Mouse (Mus musculus): ENCODE data around the gene Pde8b. TPM values are rescaled to one million over a fixed set of nuclear protein-coding genes. Genes with fewer than 3 reads are reported as not detected.

Pde8b gene
- total RNA-seq, 2 experiments from 2014 or later: 137 to 147 TPM

GRCm38 (mm10) chr13:95034715-95035114 is 215.4 kb downstream of the Pde8b start:
- DNase-seq (ENCODE audit: low spot score in 2 of 2): peak; percentile 59 to 64

- DNase-seq (ENCODE audit: low spot score in 2 of 2): no peak
Measured at GRCm38 (mm10) chr13:95034094-95034493, 216.0 kb downstream of the Pde8b start.

- no peak for DNase-seq (ENCODE audit: low spot score in 2 of 2)
Measured at GRCm38 (mm10) chr13:95032973-95033372, 217.2 kb downstream of the Pde8b start.

- no peak for DNase-seq (ENCODE audit: low spot score in 2 of 2)
Measured at GRCm38 (mm10) chr13:95032127-95032831, 217.9 kb downstream of the Pde8b start.

GRCm38 (mm10) chr13:95030828-95031227 is 219.3 kb downstream of the Pde8b start:
- no peak for DNase-seq (ENCODE audit: low spot score in 2 of 2)

- no peak for DNase-seq (ENCODE audit: low spot score in 2 of 2)
Measured at GRCm38 (mm10) chr13:95020216-95020615, 229.9 kb downstream of the Pde8b start.

GRCm38 (mm10) chr13:95019345-95019744 is 230.8 kb downstream of the Pde8b start:
- DNase-seq (ENCODE audit: low spot score in 2 of 2): no peak

GRCm38 (mm10) chr13:95017916-95018315 is 232.2 kb downstream of the Pde8b start:
- DNase-seq (ENCODE audit: low spot score in 2 of 2): peak; percentile 80 to 82

GRCm38 (mm10) chr13:95017278-95017677 is 232.9 kb downstream of the Pde8b start:
- no peak for DNase-seq (ENCODE audit: low spot score in 2 of 2)

GRCm38 (mm10) chr13:95011546-95012257 is 238.4 kb downstream of the Pde8b start:
- DNase-seq (ENCODE audit: low spot score in 2 of 2): no peak

GRCm38 (mm10) chr13:95009261-95009660 is 240.9 kb downstream of the Pde8b start:
- DNase-seq (ENCODE audit: low spot score in 2 of 2): no peak

- no peak for DNase-seq (ENCODE audit: low spot score in 2 of 2)
Measured at GRCm38 (mm10) chr13:95007281-95007680, 242.9 kb downstream of the Pde8b start.

- no peak for DNase-seq (ENCODE audit: low spot score in 2 of 2)
Measured at GRCm38 (mm10) chr13:94990516-94990915, 259.6 kb downstream of the Pde8b start.

GRCm38 (mm10) chr13:94979081-94979480 is 271.1 kb downstream of the Pde8b start:
- no peak for DNase-seq (ENCODE audit: low spot score in 2 of 2)

- peak; percentile 91 to 96 for DNase-seq (ENCODE audit: low spot score in 2 of 2)
Measured at GRCm38 (mm10) chr13:94976219-94977186, 273.6 kb downstream of the Pde8b start, which contains the start of gene Wdr41. TSS of gene Wdr41 (plus strand) at chr13:94976344.

- DNase-seq (ENCODE audit: low spot score in 2 of 2): no peak
Measured at GRCm38 (mm10) chr13:94975828-94976218, 274.3 kb downstream of the Pde8b start.

Other genes with a start within 250 kb of the Pde8b start
- 10 to 100 TPM; 12.7 to 14.5 TPM for gene Zbed3, start 73.3 kb upstream of the Pde8b start, total RNA-seq (2021)
- 10 to 100 TPM; 51.5 to 56.0 TPM for gene Aggf1, start 125.0 kb upstream of the Pde8b start, total RNA-seq (2021)
- 10 to 100 TPM; 26.6 to 31.9 TPM for gene Crhbp, start 194.6 kb upstream of the Pde8b start, total RNA-seq (2021)
- not detected for gene S100z, start 228.4 kb upstream of the Pde8b start, total RNA-seq (2021)